Mouse (Mus musculus) midbrain, embryonic 14.5 days (tissue): Measurements from ENCODE around the gene Igf1r. TPM values are rescaled to one million over a fixed set of nuclear protein-coding genes. Genes with fewer than 3 reads are reported as not detected.

Experiments used
- ATAC-seq: fragments of 200-750 bp; cut with Nextera tagmentation; 2 replicates; pipeline ENCODE4 v1.8.0; 2017; ENCODE audit warnings: moderate number of reproducible peaks, moderate library complexity; ENCODE audit not compliant: low FRiP score, low TSS enrichment
- DNase-seq: peaks from one replicate; pipeline ENCODE4 v3.0.0-alpha.2; 2015
- H3K27ac ChIP-seq: fragments of 300-500 bp; sonication (generic); replicated peaks from 2 replicates; pipeline ENCODE4 v1.5.1; 2014; ENCODE audit warnings: mild to moderate bottlenecking, low read depth, low read length, moderate library complexity
- H3K27me3 ChIP-seq: fragments of 300-500 bp; sonication (generic); 2 replicates; pipeline ENCODE4 v1.6.1; 2014; ENCODE audit warnings: low read length, control low read depth, mixed read lengths; ENCODE audit not compliant: control insufficient read depth, insufficient read depth
- H3K36me3 ChIP-seq: fragments of 300-500 bp; sonication (generic); 2 replicates; pipeline ENCODE4 v1.6.1; 2014; ENCODE audit warnings: low read length, control low read depth; ENCODE audit not compliant: control insufficient read depth, insufficient read depth
- H3K4me1 ChIP-seq: fragments of 300-500 bp; sonication (generic); 2 replicates; pipeline ENCODE4 v1.6.1; 2014; ENCODE audit warnings: mild to moderate bottlenecking, antibody characterized with exemption, low read length, control low read depth; ENCODE audit not compliant: control insufficient read depth, insufficient read depth
- H3K4me2 ChIP-seq: fragments of 300-500 bp; sonication (generic); 2 replicates; pipeline ENCODE4 v1.6.1; 2014; ENCODE audit warnings: mild to moderate bottlenecking, low read length, moderate library complexity
- H3K4me3 ChIP-seq: fragments of 300-500 bp; sonication (generic); replicated peaks from 2 replicates; pipeline ENCODE4 v1.5.1; 2014; ENCODE audit warnings: low read depth, low read length
- H3K9ac ChIP-seq: fragments of 300-500 bp; sonication (generic); replicated peaks from 2 replicates; pipeline ENCODE4 v1.6.1; 2014; ENCODE audit warnings: mild to moderate bottlenecking, low read length, moderate library complexity
- H3K9me3 ChIP-seq: fragments of 300-500 bp; sonication (generic); 2 replicates; pipeline ENCODE4 v1.6.1; 2016; ENCODE audit warnings: low read length, control low read depth, mixed read lengths; ENCODE audit not compliant: control insufficient read depth
- WGBS: fragments of 180-500 bp; shearing (Covaris S2); extraction: QIAGEN DNeasy Blood & Tissue Kit; methylation state at CpG from one replicate; pipeline ENCODE4 v1.1.7; 2014; 5-methylcytosine and 5-hydroxymethylcytosine counted together
- polyA plus RNA-seq: library from polyadenylated mRNA; unstranded; fragments of >200 nt; fragmentation: Nextera tagmentation; extraction: Ambion mirVana; gene quantifications from 2 replicates; pipeline ENCODE4 v1.2.1, GENCODE M21; 2014

The Igf1r gene
- polyA plus RNA-seq, 1 experiment from 2014 or later: 25.8 TPM

DNA sequence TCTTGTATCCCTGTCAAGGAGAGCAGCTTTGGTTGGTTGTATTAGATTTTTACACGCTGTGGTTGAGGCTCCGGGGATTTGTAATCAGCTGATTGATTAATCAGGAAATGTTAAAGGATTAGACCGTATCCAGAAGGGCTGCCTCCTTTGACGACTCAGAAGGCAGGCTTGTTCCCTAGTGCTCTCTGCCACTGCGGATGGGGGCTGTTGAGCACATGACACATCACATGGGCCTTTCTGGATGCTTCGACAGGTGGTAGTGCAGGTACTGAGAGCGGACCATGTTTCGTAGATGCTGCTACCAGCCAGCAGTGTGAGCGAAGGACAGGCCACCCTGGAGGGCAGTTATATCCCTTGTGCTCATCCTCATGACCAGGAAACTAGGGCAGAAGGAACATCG lies 33.6 kb downstream of the Igf1r start:
- peak; percentile 32 for DNase-seq
- no peak overlapping the region for H3K27ac ChIP-seq
- 0 out of 2 replicates have a peak overlapping the region, but pooled peaks have one; percentile 3 for H3K4me2 ChIP-seq
- no peaks in the 10 kb centered on the region for H3K9me3 ChIP-seq
- no peaks in the 10 kb centered on the region for H3K27me3 ChIP-seq
- no peak overlapping the region for H3K4me3 ChIP-seq
- H3K4me1 ChIP-seq: peaks cover 16% of the 10 kb centered on the region
- WGBS: 49% methylated on average over 10 of the region's 10 CpGs
- H3K36me3 ChIP-seq: no peaks in the 10 kb centered on the region
- no peak overlapping the region for H3K9ac ChIP-seq
- ATAC-seq: no peak

DNA sequence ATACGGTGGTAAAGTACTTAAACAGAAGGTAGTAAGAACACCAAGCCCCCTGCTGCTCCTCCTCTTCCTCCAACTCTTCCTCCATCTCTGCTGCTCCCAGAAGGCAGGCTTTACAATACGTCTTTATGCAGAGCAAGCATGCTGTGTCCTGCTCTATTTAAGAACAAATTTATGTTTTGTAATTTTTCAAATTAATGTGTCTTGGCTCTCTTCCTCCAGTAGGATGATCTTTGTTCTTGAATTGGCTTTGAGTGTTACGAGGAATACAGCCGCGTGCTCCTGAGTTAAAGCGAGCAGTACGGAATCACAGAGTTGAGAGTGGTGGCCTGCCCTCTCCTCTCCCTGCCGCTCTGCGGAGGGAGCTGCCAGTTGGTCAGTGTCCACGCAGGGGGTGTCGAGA lies 34.2 kb downstream of the Igf1r start:
- DNase-seq (no peak), ATAC-seq (no peak)
- Histone ChIP-seq H3K27me3 (no peaks in the 10 kb centered on the region), H3K36me3 (no peaks in the 10 kb centered on the region), H3K9ac (no peak overlapping the region), H3K4me2 (no peak overlapping the region), H3K4me1 (peaks cover 16% of the 10 kb centered on the region), H3K9me3 (no peaks in the 10 kb centered on the region), H3K4me3 (no peak overlapping the region), H3K27ac (no peak overlapping the region)
- WGBS: 83% methylated on average over 11 of the region's 11 CpGs

DNA sequence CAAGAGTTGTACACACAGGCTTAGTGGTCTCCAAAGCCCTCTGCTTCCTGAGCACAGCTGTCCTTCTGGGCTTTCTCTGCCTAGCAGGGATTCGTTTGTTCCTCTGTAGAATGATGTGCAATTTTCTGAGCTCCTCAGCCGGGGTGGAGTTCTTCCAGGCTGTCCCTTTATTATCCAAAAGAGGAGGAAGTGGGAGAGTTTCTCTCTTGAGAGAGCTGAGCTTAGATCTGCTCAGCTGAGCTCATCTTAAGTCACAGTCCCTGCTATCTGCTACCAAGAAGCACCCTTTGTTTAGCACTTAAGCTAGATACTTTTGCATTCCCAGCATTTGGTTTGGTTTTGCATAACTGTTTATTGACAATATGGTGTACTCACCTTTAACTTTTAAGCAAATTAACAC lies 36.7 kb downstream of the Igf1r start:
- no peak overlapping the region for H3K9ac ChIP-seq
- H3K4me1 ChIP-seq: peaks cover 16% of the 10 kb centered on the region
- H3K4me3 ChIP-seq: no peak overlapping the region
- ATAC-seq (no peak), DNase-seq (no peak)
- 51% methylated on average over 2 of the region's 2 CpGs for WGBS
- H3K4me2 ChIP-seq: no peak overlapping the region
- H3K27ac ChIP-seq: no peak overlapping the region
- H3K9me3 ChIP-seq: no peaks in the 10 kb centered on the region
- H3K27me3 ChIP-seq: no peaks in the 10 kb centered on the region
- no peaks in the 10 kb centered on the region for H3K36me3 ChIP-seq

DNA sequence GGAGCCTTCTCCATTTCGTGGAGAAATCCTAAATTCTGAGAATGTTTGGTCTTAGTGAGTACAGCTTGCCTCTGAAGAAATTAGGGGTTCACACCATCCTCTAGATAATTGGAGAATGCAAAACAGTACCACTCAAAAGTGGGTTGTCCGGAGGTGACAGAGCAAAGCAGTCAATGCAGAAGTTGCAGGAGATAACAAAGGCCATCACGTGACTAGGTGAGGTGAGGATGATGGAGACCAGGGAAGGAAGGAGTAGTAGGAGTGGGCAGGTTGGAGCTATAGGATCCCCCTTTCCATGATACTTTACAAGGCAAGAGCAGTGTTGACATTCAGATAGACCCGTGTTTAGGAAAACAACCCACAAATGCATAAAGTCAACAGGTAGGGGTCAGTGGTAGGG lies 41.0 kb downstream of the Igf1r start:
- H3K9ac ChIP-seq: no peak overlapping the region
- H3K27ac ChIP-seq: no peak overlapping the region
- no peak for DNase-seq
- 95% methylated on average over 4 of the region's 4 CpGs for WGBS
- no peak overlapping the region for H3K4me2 ChIP-seq
- no peak overlapping the region for H3K4me3 ChIP-seq
- H3K36me3 ChIP-seq: no peaks in the 10 kb centered on the region
- no peaks in the 10 kb centered on the region for H3K27me3 ChIP-seq
- no peaks in the 10 kb centered on the region for H3K9me3 ChIP-seq
- H3K4me1 ChIP-seq: peaks cover 15% of the 10 kb centered on the region
- no peak for ATAC-seq

DNA sequence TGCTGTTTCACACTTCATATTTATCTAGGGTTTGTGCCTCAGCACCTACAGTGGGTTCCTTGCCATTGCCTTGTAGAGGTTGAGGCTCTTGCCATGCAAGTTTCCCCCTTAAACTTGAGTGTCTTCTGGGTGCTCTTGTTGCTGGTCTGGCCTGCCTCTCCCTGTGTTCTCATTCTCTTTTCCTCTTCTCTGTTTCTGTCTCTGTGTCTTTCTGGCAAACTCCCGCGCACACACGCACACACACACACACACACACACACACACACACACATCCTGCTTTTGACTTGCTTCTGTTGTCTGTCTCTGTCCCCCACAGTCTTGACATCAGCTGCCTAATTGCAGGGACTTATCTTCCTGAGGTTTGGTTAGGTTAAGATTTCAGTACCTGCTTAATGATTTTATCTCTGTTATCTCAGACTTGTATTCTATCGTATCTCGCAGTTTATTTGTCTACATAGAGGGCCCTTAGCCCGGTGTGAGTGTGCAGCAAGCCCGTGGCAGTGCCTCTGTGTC lies 41.8 kb downstream of the Igf1r start:
- WGBS: 78% methylated on average over 7 of the region's 7 CpGs

DNA sequence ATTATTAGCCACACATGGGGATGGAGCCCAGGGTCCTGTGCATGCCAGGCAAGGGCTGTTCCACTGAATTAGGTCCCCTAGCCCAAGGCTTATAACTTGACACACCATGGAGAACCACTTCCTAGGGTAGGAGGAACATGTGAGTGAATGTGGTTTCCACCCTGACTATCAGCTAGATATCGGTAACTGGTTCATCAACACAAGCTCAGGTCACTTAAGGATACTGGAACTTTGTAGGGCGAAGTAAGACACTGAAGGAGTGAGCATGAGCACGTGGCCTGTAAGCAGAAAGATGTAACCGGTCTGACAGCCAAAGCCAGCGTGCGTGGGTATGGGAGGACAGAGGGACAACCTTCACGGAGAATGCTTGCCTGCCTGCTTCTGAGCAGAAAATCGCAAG lies 42.6 kb downstream of the Igf1r start:
- ATAC-seq (no peak), DNase-seq (no peak)
- Histone ChIP-seq H3K27ac (0 out of 2 replicates have a peak overlapping the region, but pooled peaks have one; percentile 22), H3K27me3 (no peaks in the 10 kb centered on the region), H3K9ac (no peak overlapping the region), H3K4me3 (no peak overlapping the region), H3K9me3 (no peaks in the 10 kb centered on the region), H3K4me2 (no peak overlapping the region), H3K4me1 (peaks cover 15% of the 10 kb centered on the region), H3K36me3 (no peaks in the 10 kb centered on the region)
- 53% methylated on average over 8 of the region's 8 CpGs for WGBS

More for the DNA sequence above, 41.8 kb downstream of the Igf1r start:
- no peak overlapping the region for H3K4me3 ChIP-seq
- H3K27me3 ChIP-seq: no peaks in the 10 kb centered on the region
- H3K4me2 ChIP-seq: no peak overlapping the region
- no peak overlapping the region for H3K27ac ChIP-seq
- H3K9ac ChIP-seq: no peak overlapping the region
- no peaks in the 10 kb centered on the region for H3K36me3 ChIP-seq
- DNase-seq (no peak), ATAC-seq (no peak)
- H3K4me1 ChIP-seq: peaks cover 15% of the 10 kb centered on the region
- no peaks in the 10 kb centered on the region for H3K9me3 ChIP-seq

DNA sequence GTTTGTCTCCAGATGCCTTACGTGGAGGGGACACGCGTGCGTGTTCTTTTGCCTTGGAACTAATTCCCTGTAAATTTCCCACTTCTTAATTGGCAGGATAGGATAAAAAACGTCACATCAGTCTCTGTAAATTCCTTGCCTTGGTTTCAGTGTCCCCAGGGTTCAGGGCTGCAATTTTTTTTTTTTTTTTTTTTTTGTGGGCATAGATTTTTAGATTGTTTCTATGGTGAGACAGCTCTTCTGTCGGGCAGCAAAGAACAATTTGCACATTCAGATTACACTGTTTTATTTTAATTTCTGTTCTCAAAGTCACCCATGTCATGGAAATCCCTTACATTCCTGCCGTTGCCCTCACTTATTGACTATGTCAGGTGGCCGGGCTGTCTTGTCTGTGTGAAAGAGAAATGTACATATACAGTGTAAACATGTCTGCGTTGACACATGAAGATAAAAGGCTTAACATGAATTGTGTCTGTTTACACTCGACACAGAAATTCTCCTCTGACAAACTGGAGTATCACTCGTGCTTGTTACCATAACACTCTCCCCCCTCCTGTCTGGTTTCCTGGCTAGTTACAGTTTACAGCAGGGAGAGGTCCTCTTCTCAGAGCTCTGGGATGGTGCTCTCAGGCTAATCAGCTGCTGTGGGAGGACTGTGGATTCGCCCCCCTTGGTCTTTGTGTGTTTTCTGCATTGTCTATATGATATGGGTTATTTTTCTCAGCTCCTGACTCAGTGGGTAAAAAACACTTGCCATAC lies 43.8 kb downstream of the Igf1r start:
- Histone ChIP-seq H3K36me3 (no peaks in the 10 kb centered on the region), H3K9me3 (no peaks in the 10 kb centered on the region), H3K27ac (peak overlapping the region; percentile 49; the same call in 1 of the 2 replicates), H3K4me1 (peaks cover 15% of the 10 kb centered on the region), H3K9ac (no peak overlapping the region), H3K4me2 (peak overlapping the region; percentile 6; the same call in 1 of the 2 replicates), H3K27me3 (no peaks in the 10 kb centered on the region), H3K4me3 (no peak overlapping the region)
- DNase-seq (no peak), ATAC-seq (no peak)
- 42% methylated on average over 12 of the region's 12 CpGs for WGBS

DNA sequence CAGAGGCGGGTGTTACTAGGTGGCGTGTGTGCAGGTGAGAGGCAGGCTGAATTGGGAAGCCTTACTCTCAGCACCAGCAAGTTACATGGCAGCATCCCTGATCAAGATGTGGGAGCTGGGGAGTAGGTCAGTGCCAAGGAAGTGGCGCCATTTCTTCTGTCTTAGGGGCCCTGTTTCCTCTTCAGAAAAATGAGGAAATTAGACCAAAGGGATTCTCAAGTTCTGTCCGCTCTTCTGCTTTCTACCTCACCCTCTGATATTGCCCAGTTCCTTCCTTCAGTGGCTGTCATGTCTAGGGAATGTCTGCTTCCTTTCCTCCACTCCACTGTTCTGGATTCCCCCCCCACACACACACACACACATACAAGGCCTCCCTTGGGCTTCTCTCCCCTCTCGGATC lies 48.6 kb downstream of the Igf1r start:
- Histone ChIP-seq H3K4me1 (peaks cover 4% of the 10 kb centered on the region; the same call in 1 of the 2 replicates), H3K4me3 (no peak overlapping the region), H3K27ac (no peak overlapping the region), H3K9ac (no peak overlapping the region), H3K9me3 (no peaks in the 10 kb centered on the region), H3K4me2 (no peak overlapping the region), H3K27me3 (no peaks in the 10 kb centered on the region), H3K36me3 (peaks cover 14% of the 10 kb centered on the region)
- WGBS: 82% methylated on average over 5 of the region's 5 CpGs
- no peak for DNase-seq
- no peak for ATAC-seq

DNA sequence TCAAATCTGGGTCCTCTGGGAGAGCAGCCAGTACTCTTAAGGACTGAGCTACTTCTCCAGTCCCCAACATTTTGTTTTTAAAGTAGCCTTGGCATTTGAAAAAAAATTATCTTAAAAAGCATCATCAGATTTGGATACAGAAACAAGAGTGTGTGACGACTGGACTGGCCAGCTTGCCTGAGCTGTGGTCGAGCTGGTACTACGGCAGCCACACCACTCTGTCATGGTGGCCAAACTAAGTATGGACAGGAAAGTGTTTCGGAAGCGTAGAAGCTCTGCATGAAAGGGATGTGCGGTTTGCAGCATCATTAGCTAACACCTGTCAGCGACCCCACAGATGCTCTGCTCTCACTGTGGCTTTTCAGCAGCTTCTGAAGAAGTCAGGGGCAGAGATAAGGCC lies 53.4 kb downstream of the Igf1r start:
- no peaks in the 10 kb centered on the region for H3K9me3 ChIP-seq
- H3K4me3 ChIP-seq: no peak overlapping the region
- ATAC-seq (no peak), DNase-seq (no peak)
- H3K9ac ChIP-seq: no peak overlapping the region
- no peaks in the 10 kb centered on the region for H3K27me3 ChIP-seq
- H3K4me1 ChIP-seq: no peaks in the 10 kb centered on the region
- H3K36me3 ChIP-seq: peaks cover 26% of the 10 kb centered on the region
- H3K4me2 ChIP-seq: no peak overlapping the region
- WGBS: 94% methylated on average over 7 of the region's 7 CpGs
- no peak overlapping the region for H3K27ac ChIP-seq
